Mouse (Mus musculus): ENCODE data around the gene Rem2.

- TF ChIP-seq EP300 (IDR thresholded peaks at IDR 0.05; ENCODE audit: low read depth in 1 of 2, low read length in 2 of 2) (peak in 1 of 2 experiments; percentile 70; a peak in 3 of 4 replicates), MYB (IDR thresholded peaks at IDR 0.05; ENCODE audit: low read depth, low read length) (0 out of 2 replicates have a peak, but pooled peaks have one; percentile 28), GABPA (IDR thresholded peaks at IDR 0.05; ENCODE audit: low read depth, low read length) (no peak), USF1 (IDR thresholded peaks at IDR 0.05; ENCODE audit: low read depth, low read length) (no peak), POLR2A (IDR thresholded peaks at IDR 0.05; ENCODE audit: control insufficient read depth in 1 of 2, insufficient read depth in 1 of 2, low read depth in 1 of 2, low read length in 2 of 2, poor library complexity in 1 of 2) (no peak), SMC3 (IDR thresholded peaks at IDR 0.05; ENCODE audit: low read depth, low read length) (no peak), POLR2AphosphoS2 (IDR thresholded peaks at IDR 0.05; ENCODE audit: low read length) (no peak), CHD1 (IDR thresholded peaks at IDR 0.05; ENCODE audit: low read depth, low read length) (no peak), CHD2 (IDR thresholded peaks at IDR 0.05; ENCODE audit: low read length) (no peak), MYC (IDR thresholded peaks at IDR 0.05; ENCODE audit: low read depth, low read length) (no peak), HCFC1 (IDR thresholded peaks at IDR 0.05; ENCODE audit: low read depth, low read length) (no peak)
Observed at GRCm38 (mm10) chr14:54488350-54488749, 12.4 kb downstream of the Rem2 start.

Measured in MEL (cell line).